Mouse (Mus musculus) liver, embryonic 14.5 days (tissue): ENCODE results near the gene Lrrc1.

Experiments used
- CTCF ChIP-seq: IDR thresholded peaks from 2 replicates; pipeline ENCODE4 v1.5.1; 2016; ENCODE audit warnings: antibody characterized with exemption, low read depth, control low read depth
- EP300 ChIP-seq: IDR thresholded peaks from 2 replicates; pipeline ENCODE4 v1.6.1; 2016; ENCODE audit warnings: antibody characterized with exemption, low read depth

GRCm38 (mm10) chr9:77528379-77529041 lies 16.2 kb downstream of the Lrrc1 start:
- no peak for TF ChIP-seq CTCF
- TF ChIP-seq EP300, result no peak
